Mouse (Mus musculus) CH12.LX (cell line): ENCODE measurements around the gene Cxcr2.

Source experiments
- CHD2 ChIP-seq: IDR thresholded peaks from 2 replicates; pipeline ENCODE4 v1.6.1; 2011; ENCODE audit warnings: low read length, improper control_type of control experiment
- CTCF ChIP-seq, 2 experiments: IDR thresholded peaks in 1 of 2; conservative IDR thresholded peaks in 1 of 2; 2 replicates each; pipeline ENCODE4 v1.5.1; 2011 to 2012; ENCODE audit warnings: low read depth in 2 of 2, low read length in 2 of 2, improper control_type of control experiment in 1 of 2, inconsistent platforms in 1 of 2, mild to moderate bottlenecking in 1 of 2, moderate library complexity in 1 of 2
- ELF1 ChIP-seq: IDR thresholded peaks from 2 replicates; pipeline ENCODE4 v1.6.1; 2014; ENCODE audit warnings: low read depth, mild to moderate bottlenecking, inconsistent platforms, low read length, improper control_type of control experiment
- ETS1 ChIP-seq: conservative IDR thresholded peaks from 2 replicates; pipeline ENCODE4 v1.6.1; 2012; ENCODE audit warnings: low read depth, mild to moderate bottlenecking, inconsistent platforms, low read length, improper control_type of control experiment, moderate library complexity
- JUND ChIP-seq: conservative IDR thresholded peaks from 2 replicates; pipeline ENCODE4 v1.6.1; 2011; ENCODE audit warnings: low read depth, low read length, improper control_type of control experiment
- MAX ChIP-seq: IDR thresholded peaks from 2 replicates; pipeline ENCODE4 v1.6.1; 2011; ENCODE audit warnings: low read length, improper control_type of control experiment
- MXI1 ChIP-seq: IDR thresholded peaks from 2 replicates; pipeline ENCODE4 v1.6.1; 2011; ENCODE audit warnings: mild to moderate bottlenecking, low read depth, low read length, improper control_type of control experiment
- POLR2A ChIP-seq: IDR thresholded peaks from 2 replicates; pipeline ENCODE4 v1.6.1; 2011; ENCODE audit warnings: low read depth, mild to moderate bottlenecking, improper control_type of control experiment, low read length
- RCOR1 ChIP-seq: conservative IDR thresholded peaks from 2 replicates; pipeline ENCODE4 v1.6.1; 2012; ENCODE audit warnings: low read depth, mild to moderate bottlenecking, inconsistent platforms, low read length, improper control_type of control experiment
- USF1 ChIP-seq: IDR thresholded peaks from 2 replicates; pipeline ENCODE4 v1.6.1; 2014; ENCODE audit warnings: low read depth, mild to moderate bottlenecking, inconsistent platforms, low read length, improper control_type of control experiment
- USF2 ChIP-seq: conservative IDR thresholded peaks from 2 replicates; pipeline ENCODE4 v1.6.1; 2011; ENCODE audit warnings: low read depth, low read length, improper control_type of control experiment
- ZC3H11A ChIP-seq: IDR thresholded peaks from 2 replicates; pipeline ENCODE4 v1.6.1; 2012; ENCODE audit warnings: low read depth, mild to moderate bottlenecking, inconsistent platforms, low read length, improper control_type of control experiment
- ZNF384 ChIP-seq: IDR thresholded peaks from 2 replicates; pipeline ENCODE4 v1.6.1; 2012; ENCODE audit warnings: low read depth, low read length, improper control_type of control experiment, inconsistent platforms

- TF ChIP-seq CHD2, result no peak
- TF ChIP-seq CTCF (conservative IDR thresholded peaks at IDR 0.05 in 1 of 2, IDR thresholded peaks at IDR 0.05 in 1 of 2; ENCODE audit: low read depth in 2 of 2, low read length in 2 of 2), result no peak
- TF ChIP-seq USF2, result no peak
- TF ChIP-seq POLR2A, result no peak
- no peak for TF ChIP-seq RCOR1
- no peak for TF ChIP-seq ELF1
- no peak for TF ChIP-seq ZNF384
- TF ChIP-seq USF1, result no peak
- no peak for TF ChIP-seq MAX
- TF ChIP-seq ZC3H11A, result no peak
- no peak for TF ChIP-seq MXI1
- no peak for TF ChIP-seq ETS1
- TF ChIP-seq JUND, result no peak
Measured at GRCm38 (mm10) chr1:74172722-74173121, 18.9 kb downstream of the Cxcr2 start.
